Mouse (Mus musculus) ES-Bruce4 (cell line): ENCODE results near the gene Adk.

Experiments used
- CTCF ChIP-seq: IDR thresholded peaks from one replicate; pipeline ENCODE4 v1.8.1; 2011; ENCODE audit warnings: low read depth, low read length
- POLR2A ChIP-seq: IDR thresholded peaks from one replicate; pipeline ENCODE4 v1.8.1; 2011; ENCODE audit warnings: low read length; ENCODE audit not compliant: insufficient read depth

GRCm38 (mm10) chr14:21086106-21086505 lies 33.7 kb downstream of the Adk start:
- no peak for TF ChIP-seq POLR2A
- no peak for TF ChIP-seq CTCF
